Mouse (Mus musculus) Muller cell, postnatal 12 days (primary cell): Measurements from ENCODE around the gene Cntnap2.

Experiments used
- DNase-seq: peaks from one replicate; pipeline ENCODE4 v3.0.0-alpha.2; 2015; ENCODE audit errors: inconsistent ontology term

Cntnap2 gene

GRCm38 (mm10) chr6:47294433-47294832, 2235.3 kb downstream of the Cntnap2 start:
- DNase-seq, result no peak

DNA sequence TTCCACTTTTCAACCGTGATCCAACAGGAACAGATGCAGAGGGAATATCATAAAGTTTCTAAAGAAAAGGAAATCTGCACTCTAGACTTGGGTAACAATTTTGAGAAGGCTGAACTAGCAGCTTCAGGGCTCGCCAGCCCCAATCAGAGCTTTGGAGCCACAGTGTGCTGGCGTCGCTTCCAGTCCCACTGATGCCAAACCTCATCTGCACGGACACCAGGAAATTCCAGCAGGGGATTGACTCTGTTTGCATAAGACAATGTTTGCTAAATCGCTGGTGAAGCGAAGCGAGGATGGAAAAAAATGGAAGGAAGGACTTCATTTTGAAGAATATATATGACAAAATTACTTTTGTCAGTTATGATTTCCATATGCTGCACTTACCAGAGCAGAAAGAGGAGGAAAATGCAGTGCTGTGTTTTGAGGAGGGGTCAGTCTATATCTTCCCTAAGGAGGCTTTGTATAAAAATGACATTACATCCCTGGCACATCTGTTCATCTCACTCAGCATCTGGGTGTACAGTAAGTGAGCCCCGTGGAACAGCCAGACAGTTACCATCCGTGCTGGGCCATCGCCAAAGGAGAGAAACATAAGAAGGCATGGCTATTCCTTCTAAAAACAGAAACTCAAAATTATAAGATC, 2245.8 kb downstream of the Cntnap2 start:
- DNase-seq, result no peak

- no peak for DNase-seq
Measured at GRCm38 (mm10) chr6:47306065-47306798, 2247.1 kb downstream of the Cntnap2 start.

DNA sequence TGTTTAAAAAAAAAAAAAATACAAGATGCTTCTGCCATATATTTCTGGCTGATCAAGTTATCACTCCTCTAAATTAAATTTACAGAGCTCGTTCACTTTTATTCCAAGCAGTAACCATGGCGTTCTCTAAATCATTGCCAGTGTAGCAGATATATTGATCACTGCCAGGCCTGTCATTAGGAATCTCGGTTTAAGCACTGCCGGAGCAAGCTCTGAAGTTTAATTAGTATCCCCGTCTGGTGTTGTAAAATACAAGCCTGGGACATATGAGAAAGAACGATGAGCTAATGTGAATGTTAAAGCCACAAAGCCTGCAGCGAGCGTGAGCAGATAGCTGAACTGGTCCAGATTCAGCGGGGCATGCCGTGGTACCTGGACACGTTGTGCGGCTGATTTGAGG, 2247.8 kb downstream of the Cntnap2 start:
- no peak for DNase-seq

- peak; percentile 25 for DNase-seq
Measured at GRCm38 (mm10) chr6:47314507-47315334, 2255.6 kb downstream of the Cntnap2 start.

GRCm38 (mm10) chr6:47315454-47315853, 2256.3 kb downstream of the Cntnap2 start:
- DNase-seq, result no peak

DNA sequence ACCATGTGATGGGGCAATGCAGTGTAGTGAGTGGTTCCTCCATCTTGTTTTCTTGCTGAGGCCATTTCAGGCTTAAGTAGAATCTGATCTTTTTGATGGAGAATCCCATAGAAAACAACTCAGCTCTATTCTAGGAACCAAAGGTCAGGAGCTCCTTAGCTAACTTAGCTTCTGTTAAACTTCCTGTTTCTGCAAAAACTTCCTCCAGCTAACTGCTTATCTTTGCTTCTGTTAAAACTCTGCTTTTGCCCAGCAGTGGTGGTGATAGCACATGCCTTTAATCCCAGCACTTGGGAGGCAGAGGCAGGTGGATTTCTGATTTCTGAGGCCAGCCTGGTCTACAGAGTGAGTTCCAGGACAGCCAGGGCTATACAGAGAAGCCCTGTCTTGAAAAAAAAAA, 2258.1 kb downstream of the Cntnap2 start:
- DNase-seq, result no peak

DNA sequence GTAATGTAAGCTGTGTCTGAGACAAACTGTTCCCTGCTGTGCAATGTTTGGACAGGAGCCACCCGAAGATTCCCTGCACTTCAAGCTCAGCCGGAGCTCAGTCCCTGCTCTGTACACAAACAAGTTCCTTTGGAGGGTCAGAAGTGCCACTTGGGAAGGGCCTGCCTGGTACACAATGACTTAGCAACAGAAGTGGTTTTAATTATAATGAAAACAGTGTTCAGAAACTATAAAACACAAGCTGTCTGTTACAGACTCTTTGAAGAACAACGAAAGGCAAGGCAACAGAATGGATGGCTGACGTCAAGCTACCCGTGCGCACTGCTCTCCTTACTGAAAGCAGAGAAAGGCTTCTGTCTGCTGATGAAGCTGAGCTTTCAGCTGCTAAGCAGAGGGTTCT, 2259.5 kb downstream of the Cntnap2 start:
- DNase-seq, result peak; percentile 52

GRCm38 (mm10) chr6:47319309-47319983, 2260.3 kb downstream of the Cntnap2 start:
- DNase-seq, result no peak

GRCm38 (mm10) chr6:47323169-47323835, 2264.1 kb downstream of the Cntnap2 start:
- no peak for DNase-seq

GRCm38 (mm10) chr6:47323886-47324285, 2264.7 kb downstream of the Cntnap2 start:
- DNase-seq, result peak; percentile 53

- DNase-seq, result peak; percentile 46
Measured at GRCm38 (mm10) chr6:47328281-47328680, 2269.1 kb downstream of the Cntnap2 start.

GRCm38 (mm10) chr6:47329212-47329611, 2270.1 kb downstream of the Cntnap2 start:
- no peak for DNase-seq

GRCm38 (mm10) chr6:47333016-47333415, 2273.9 kb downstream of the Cntnap2 start:
- DNase-seq, result peak; percentile 33

DNA sequence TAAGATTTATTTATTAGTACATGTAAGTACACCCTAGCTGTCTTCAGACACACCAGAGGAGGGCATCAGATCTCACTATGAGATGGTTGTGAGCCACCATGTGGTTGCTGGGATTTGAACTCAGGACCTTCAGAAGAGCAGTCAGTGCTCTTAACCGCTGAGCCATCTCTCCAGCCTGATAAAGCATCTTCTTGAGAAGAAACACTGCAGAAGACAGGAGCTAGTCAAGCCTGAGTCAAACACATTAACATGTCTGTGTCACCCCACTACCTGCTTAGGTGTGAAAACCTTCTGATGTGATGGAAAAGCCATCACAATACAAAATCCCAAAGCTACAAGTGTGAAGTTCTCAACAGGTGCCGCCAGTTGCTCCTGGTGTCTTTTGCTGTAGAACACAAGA, 2275.2 kb downstream of the Cntnap2 start:
- DNase-seq, result no peak

GRCm38 (mm10) chr6:47337300-47337699, 2278.1 kb downstream of the Cntnap2 start:
- no peak for DNase-seq

- DNase-seq, result no peak
Measured at GRCm38 (mm10) chr6:47338113-47338512, 2279.0 kb downstream of the Cntnap2 start.

DNA sequence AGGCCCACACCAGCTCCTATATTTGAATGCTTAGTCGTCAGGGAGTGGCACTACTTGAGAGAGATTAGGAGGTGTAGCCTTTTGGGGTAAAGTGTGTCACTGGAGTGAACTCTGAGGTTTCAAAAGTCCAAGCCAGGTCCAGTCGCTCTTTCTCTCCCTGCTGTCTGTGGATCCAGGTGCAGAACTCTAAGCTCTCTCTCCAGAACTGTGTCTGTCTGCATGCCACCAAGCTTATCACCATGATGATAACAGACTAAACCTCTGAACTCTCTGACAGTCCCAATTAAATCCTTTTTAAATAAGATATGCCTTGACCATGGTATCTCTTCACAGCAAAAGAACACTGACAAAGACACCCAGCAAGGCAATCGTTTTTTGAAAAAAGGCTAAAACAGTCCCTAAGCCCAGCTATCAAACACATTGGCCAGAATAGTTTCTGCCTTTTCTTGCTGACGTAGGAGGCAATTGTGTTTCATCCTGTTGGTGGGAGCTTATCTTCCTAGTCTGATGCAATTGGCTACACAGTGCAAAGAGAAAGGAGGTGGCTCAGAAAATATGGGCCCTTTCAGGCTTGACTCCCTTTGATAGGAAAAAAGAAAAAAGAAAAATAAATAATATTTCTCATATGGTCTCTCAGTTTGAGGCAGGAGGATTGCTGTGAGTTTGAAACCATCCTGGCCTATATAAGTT, 2281.8 kb downstream of the Cntnap2 start:
- no peak for DNase-seq

- no peak for DNase-seq
Measured at GRCm38 (mm10) chr6:47341503-47341884, 2282.3 kb downstream of the Cntnap2 start.

DNA sequence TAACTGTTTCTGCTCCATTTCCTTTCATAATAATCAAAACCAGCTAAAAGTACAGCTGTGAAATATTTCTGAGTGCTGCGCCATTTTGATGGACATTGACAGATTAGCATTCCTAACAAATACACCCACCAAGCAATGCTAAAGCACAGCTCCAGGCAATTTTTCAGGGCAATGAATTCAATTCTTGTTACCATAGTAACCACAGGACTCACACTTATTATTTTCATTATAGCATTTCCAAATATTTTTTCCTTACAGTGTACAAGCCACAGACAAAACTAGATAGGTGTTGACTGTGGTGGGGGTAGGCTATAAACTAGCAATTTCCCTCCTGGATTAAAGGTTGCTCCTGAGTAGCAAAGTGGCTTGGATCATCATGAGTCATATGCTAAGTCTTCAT, 2284.1 kb downstream of the Cntnap2 start:
- no peak for DNase-seq

DNA sequence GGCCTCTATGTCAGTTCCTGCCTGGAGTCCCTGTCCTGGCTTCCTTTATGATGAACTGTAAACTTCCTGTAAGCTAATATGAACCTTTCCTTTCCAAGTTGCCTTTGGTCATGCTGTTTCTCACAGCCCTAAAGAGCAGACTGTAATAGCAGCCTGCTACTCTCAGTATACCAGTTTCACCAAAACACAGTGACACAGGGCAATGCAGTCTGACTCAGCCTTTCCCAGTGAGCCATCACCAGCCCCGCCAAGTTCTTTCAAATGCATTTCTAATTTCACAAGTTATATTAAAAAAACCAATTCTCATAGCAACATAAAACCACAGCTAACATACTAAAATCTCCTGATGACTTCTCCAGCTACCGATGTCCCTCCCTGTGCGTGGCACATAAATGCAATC, 2285.5 kb downstream of the Cntnap2 start:
- DNase-seq, result no peak
